Mouse (Mus musculus) mouse trophoblast stem cell (cell line): ENCODE measurements around the gene Paip2b.
"Not testable (repeated sequence)": the region's sequence is repeated elsewhere in the genome, so short reads cannot be mapped to it uniquely, and the experiment has no call there.

Source experiments
- in situ Hi-C, 2 experiments: fragments of 300-500 bp; cut with MseI, MboI; formaldehyde crosslinking; loops; 2 replicates in 1 of 2; 3 replicates in 1 of 2; pipeline ENCODE4 v1.15.1; 2025

The Paip2b gene

DNA sequence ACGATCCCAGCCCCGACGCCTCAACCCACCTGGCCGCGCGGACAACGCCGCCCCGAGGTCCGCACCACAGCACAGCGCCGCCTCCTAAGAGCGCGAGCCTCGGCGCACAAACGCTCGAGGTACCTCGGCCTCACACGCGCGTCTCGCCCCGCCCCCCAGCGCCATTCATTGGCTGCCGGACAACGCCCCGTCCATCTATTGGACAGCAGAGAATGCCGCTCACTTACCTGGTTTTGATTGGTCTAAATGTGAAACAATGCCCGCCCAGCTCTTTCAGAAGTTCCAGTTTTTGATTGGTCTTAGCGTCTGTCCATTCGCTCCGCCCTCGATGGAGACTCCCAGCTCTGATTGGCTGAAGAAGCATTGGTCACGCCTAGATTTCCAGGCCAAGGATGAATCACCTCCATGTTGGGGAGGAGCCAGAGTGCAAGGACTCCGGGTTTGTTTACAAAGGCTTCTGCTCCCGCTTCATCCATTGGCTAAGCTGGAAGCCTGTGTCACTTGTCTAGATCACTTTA lies at the start of gene Paip2b:
Paip2b (minus strand) TSS at position 136 of the 518 bp plus-strand sequence.
- in situ Hi-C loops = no loop called here

DNA sequence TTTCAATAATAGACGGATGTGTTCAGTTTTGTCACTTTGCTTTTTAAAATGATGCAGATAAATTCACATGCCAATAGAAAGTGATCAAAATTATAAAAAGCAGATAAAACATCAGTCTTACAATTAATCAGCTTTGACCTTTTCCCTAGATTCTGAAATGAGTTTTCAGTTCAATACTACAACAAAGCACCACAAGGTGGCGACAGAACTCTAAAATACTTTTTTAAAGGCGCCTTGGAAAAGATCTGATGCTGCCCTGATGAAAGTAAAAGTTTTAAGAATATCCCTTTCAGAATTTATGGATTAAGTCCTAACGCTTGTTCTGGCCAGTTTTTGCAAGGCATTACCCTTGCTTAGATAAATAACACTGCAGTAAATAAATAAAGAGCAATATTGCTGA lies 48.3 kb upstream of the Paip2b start:
- in situ Hi-C loops = loop anchor here in 1 of 2 experiments (5.0 kb wide), 1 partner anchor 32 kb away; no protein-coding TSS in a partner anchor

DNA sequence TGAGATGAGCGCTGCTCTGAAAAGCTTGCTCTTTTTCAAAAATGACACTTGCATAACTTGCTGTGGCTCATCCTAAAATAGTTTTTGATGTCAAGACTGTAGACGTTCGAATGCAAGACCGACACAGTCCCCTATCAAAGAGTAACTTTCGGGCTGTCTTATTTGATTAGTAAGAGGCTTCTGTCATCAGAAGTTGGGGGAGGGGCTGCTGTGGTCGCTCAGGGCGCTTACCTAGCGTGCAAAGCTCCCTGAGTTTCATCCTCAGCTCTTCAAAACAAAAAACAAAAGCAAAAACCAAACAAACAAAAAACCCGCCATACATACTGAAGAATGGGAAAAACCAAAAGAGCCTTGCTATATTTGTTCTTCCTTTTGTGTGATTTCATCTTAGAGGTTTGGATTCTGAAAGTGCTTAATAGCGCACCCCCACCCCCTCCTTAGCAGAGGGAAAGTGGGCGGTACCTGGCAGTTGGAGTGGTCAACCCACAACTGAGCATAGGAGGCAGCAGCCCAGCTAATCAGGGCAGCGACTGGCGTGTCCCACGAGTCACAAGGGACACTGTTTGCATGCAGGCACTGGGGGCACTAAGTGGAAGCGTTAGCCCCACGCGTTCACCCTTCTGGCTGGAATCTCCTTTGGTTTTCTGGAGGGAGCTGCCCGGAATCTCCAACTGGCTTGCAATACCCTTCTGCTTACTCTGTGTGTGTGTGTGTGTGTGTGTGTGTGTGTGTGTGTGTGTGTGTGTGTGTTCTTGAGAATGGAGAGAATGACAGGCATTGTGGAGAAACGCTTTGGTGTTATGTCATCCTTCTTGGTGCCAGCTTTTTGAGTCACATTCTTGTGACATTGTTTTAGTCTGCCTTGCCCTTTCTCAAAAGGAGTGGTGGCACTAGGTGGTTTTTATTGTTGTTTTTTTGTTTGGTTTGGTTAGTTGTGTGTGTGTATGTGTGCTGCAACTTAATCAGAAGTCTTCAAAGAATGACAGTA lies 36.4 kb upstream of the Paip2b start:
- in situ Hi-C loops = no loop called here

DNA sequence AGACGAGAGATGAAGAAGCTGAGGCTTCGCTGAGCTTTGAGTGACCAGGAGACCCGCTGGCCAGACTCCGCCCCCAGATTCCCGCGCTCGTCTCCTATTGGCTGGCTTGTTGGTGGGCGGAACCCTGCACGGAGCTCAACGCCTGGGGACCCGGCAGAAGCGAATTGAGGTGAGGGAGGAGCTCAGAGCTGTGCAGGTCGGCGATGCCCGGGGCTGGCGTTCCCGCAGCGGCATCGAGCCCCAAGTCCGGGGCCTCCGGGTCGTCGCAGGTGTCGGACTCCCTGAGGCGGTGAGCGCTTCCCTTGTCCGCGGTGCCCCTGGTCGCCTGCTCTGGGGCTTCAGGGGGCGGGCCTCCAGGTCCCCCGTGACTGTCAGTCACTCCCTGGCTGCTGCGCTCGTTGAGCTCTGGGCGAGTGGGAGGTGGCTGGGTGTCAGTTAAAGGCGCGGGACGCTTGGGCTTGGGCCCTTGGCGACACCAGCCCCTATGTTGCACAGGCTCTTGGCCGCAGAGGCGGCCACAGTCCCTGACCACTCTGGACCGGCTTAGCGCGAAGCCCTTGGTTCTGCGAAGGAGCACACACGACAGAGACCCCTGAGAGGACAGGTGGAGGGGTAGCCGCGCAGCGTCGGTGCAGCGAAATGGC lies 35.5 kb upstream of the Paip2b start, which contains the start of gene Zfp638:
Zfp638 (plus strand) TSS at position 156 of the 644 bp plus-strand sequence.
- in situ Hi-C loops = no loop called here

DNA sequence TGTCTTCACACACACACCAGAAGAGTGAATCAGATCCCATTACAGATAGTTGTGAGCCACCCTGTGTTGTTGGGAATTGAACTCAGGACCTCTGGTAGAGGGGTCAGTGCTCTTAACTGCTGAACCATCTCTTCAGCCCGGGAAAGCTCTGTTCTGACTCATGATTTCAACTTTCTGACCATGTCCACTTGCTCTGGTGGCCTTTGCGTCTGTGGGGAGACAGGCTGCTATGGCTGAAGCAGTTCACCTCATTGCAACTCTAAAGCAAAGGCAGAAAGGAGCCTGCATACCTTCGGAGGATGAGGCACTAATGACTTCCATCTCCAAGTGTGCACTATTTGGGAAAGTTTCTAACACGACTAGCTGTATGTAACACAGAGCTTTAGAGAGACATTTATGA lies 34.9 kb upstream of the Paip2b start:
- in situ Hi-C loops = no loop called here

DNA sequence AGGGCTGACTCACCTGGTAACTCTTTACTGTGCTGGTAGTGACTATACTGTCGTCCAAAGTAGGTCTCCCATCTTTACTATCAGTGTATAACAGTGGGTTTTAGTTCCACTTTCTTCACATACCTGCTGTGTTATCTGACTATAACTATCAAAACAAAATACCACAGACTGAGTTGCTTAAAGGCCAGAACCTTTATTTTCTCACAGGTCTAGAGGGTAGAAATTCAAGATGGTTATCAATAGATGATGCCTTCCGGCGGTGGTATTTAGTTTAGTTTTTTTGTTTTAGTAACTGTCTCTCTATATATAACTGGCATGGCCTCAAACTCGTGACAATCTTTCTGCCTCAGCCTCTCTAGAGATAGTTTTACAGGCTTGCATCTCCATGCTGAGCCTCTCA lies 32.0 kb upstream of the Paip2b start:
- in situ Hi-C loops = no loop called here

DNA sequence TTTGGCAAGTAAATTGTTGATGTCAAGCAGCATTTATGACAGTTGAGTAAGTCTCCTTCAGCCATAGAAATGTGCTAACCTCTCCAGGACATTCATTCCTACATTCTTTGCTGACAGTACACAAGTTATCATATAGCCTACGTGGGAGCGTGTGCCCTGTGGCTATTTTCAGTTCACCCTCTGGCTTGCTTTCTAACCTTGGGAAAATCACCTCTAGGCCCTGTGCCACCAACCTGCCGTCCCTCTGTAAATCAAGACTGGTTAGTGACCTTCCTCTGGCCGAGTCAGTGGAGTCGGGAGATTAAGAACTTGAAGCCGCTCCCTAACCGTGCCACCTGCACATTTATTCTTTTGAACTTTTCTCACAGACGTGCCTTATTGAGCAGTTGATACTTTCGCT lies 28.5 kb upstream of the Paip2b start:
- in situ Hi-C loops = no loop called here

DNA sequence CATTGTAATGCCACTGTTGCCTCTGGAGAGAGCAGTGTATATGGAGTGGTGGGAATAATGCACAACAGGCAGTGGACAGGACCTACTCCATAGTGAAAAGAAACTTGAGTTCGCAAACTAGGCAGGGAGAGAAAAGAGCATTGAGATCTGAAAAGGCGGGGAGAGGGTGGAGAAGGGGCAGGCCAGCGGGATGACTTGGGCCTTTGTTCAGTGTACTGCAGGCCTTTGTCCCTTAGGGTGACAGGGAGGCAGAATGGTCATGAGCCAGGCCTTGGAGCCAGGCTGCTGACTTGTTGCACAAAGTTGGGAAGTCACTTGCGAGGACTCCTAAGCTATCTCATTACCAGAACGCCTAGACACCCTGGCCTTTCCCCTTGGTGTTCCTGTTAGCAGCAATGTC lies 25.9 kb upstream of the Paip2b start:
- in situ Hi-C loops = no loop called here

DNA sequence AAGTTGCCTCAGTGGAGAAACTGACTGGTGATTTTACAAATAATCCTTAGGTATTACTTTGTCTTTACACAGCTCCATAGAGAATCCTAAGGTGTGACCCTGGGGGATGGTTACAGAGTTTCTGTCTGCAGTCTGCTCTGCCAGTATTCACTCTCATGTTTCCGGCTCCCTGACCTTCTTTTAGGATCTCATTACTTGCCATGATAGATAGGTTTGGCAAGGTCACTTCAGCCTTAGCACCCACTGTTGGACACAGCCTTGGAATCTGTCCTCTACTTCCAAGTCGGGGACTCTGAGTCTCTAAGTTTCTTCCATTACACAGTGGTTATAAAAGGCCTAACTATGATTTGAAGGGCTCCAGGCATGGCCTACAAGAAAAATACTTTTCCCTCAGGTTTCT lies 17.9 kb upstream of the Paip2b start:
- in situ Hi-C loops = no loop called here

DNA sequence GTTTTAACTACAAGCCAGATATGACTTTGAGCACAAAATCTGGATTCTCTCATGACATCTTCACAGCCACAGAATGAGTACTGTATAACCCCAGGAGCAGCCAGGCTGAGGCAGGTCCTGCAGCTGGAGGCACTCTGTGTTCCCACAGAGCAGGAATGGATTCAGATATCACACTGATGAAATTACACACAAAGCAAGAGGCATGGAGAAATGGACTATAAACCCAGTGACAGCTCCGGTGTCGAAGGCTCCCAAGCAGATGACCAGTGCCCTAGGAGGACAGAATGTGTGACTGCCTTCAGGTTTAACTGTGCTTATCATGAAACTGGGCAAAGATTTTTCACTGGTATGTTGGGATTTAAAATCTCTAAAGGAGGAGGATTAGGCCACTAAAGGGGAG lies 14.6 kb upstream of the Paip2b start:
- in situ Hi-C loops = no loop called here

DNA sequence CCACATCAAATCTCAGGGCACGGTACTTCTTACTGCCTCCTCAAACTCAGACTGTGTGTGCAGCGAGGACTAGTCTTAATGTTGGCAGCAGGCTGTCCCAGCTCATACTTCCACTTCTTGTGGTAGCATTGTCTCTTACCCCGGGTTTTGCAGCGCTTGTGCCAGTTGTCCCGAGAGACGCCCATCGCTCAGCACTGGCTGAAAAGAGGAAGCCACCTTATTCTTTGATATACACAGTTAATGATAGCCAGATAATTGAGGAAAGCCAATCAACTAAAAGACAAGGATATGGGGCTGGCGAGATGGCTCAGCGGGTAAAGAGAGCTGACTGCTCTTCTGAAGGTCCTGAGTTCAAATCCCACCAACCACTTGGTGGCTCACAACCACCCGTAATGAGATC lies 13.4 kb upstream of the Paip2b start:
- in situ Hi-C loops = no loop called here

DNA sequence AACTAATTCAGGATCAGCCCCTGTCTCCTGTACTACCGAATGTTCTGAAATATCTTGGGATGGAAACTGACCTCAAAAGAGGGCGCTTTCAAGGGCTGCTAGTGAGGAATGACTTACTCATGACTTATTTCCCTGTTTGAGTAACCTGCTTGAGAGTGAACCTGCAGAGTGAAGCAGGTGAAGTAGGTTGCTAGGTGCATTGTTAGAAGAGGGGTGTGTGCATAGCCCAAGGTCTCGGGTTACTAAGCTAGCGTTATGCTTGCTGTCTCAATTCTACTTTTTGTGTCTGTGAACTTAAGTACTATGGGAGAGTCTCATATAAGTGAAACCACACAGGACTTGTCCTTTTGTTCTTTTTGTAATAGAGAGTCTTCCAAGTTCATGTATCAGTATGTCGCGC lies 8.5 kb upstream of the Paip2b start:
- in situ Hi-C loops = no loop called here

DNA sequence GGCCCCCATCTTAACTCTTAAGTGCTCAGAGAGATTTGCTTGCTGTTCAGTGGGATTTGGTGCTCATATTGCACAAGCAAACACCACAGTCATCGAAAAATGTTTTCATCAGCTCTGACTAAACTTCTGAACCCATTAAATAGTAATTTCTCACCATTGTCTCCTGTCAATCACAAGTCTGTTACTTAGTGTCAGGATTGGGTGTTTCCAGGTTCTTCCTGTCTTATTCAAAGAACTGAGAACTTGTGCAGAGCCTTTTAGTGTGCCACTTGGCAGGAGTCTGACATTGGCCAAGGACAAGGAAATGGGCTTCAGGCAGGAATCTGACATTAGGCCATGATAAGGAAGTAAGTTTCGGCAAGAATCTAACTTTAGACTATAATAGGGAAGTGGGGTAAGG lies 6.5 kb upstream of the Paip2b start:
- in situ Hi-C loops = no loop called here

DNA sequence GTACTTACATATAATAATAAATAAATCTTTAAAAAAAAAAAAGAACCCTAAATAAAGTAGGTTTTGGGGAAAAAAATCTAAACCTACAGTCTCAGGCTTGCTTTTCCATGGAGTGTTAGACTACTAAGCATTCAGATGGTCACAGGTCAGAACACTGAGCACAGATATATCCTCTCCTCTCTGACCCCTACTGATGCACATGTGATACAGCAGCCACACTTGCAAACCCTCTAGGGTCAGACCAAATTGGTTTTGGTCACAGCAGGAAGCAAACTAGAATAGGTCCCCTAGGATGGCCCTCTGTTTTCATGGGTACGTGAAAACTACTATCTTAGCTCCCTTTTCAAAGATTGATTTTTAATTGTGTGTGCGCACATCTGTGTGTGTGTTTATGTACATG lies 5.3 kb upstream of the Paip2b start:
- in situ Hi-C loops = no loop called here

DNA sequence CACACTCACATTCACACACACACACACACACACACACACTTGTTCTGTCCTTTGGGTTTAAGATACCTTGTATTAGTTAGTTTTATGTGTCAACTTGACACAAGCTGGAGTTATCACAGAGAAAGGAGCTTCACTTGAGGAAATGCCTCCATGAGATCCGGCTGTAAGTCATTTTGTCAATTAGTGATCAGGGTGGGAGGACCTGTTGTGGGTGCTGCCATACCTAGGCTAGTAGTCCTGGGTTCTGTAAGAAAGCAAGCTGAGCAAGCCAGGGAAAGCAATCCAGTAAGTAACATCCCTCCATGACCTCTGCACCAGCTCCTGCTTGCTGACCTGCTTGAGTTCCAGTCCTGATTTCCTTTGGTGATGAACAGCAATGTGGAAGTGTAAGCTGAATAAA lies 852 bp upstream of the Paip2b start:
- in situ Hi-C loops = not testable (repeated sequence)

DNA sequence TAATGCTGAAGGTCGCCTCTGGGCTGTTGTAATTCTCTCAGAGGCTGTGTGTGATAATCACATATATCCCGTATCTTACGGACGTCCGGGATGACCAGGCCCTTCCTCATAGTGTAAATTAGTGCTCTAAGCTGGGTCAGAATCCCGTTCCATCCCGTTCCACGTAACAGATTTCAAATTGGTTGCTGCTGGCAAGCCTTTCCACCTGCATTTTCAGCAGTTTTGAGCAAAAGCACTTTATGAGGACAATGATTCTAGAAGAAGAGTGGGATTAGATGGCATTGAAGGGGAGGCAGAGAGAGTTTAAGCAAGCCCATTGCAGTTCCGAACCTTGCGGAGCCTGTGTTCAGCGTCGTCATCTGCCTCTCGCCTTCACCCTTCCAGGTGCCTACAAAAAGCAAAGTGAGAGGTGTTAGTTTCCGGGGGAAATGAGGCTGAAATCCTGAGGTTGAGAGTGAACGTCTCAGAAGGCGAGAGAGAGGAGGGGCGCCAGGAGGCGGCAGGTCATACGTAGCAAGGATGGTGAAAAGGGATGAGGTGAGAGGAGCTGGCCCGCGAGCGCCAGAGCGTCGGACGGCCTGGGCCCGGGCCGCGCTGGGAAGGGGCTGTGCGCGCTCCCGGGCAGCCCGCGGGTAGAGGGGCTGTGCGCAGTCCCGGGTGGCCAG lies 468 bp downstream of the Paip2b start:
- in situ Hi-C loops = no loop called here

DNA sequence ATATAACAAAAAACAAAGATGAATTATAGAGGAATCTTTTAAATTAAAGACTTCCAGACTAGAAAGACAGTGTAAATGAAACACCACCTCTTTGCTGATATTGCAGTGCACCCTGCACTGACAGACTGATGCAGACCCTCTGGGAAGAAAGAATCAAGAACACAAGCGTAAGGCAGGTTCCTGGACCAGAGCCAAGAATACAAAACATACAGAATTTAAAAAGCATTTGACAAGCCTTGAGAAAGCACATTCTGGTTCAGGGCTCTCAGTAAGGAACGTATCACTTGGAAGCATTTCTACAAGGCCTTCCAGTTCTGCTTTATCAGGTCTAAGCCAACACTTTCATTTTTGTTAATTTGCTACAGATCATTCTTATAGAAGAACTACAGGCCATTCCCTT lies 9.7 kb downstream of the Paip2b start:
- in situ Hi-C loops = no loop called here

DNA sequence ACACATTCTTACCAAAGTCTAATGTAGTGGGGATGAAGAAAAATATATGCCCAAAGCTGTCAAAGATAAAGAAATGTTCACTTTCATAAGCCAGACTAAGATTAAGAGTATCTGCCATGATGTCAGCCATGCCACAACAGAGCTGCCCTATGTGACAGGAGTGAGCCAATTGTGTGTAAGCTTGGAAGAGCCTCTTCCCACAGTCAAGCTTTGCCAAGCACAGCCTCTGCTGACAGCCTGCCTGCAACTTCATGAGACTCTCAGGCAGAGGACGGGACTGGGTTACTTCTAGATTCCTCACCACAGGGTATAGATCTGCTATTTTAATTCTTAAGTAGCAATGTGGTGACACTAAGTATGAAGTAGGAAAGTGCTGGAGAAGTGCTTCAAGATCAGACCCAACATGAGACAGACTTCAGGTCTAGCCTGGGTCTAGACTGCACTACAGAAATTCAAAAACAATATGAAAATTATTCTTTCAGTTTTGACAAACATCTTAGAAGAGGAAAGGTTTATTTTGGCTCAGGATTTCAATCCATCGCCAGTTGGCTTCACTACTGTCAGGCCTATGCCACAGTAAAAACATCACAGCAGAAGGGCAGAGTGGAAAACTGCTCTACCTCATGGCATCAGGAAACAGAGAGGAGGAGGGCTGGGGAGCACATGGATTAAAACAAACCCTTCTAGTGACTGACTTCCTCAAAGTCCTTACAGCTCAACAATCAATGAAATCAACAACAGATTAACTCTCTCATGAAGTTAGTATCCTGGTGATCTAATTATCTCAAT lies 10.6 kb downstream of the Paip2b start:
- in situ Hi-C loops = no loop called here

DNA sequence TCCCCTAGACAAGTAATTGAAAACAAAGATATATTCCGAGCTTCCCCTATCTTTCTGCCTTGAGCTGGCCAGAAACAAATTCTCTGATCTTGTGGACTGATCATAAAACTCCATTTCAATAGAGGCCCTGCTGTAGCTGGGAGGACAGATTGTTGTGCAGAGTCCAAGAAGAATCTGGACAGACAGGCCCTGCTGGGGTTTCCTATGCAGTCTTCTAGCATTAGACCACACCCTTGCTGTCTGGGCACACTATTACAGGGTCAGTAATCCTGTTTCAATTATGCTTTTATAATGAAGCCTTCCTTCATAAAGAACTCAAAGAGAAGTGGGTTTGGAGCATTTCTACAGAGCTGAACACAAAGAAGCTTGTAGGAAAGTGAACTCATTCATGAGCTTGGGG lies 12.5 kb downstream of the Paip2b start:
- in situ Hi-C loops = no loop called here

DNA sequence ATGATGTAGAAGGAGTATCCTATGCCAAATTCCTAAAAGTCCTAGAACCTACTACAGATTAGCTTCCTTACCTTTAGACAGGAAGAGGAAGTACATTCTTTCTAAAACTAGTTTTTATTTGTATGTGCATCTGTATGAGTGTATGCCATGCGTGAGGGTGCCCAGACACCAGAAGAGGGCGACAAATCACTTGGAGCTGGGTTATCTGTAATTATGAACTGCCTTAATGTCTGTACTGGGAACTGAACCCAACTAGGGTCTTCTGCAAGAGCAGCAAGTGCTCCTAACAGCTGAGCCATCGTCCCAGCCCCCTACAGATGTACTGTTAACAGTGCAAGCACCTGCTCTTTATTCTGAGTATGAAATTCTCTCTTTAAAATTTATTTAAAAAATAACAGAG lies 15.7 kb downstream of the Paip2b start:
- in situ Hi-C loops = no loop called here

DNA sequence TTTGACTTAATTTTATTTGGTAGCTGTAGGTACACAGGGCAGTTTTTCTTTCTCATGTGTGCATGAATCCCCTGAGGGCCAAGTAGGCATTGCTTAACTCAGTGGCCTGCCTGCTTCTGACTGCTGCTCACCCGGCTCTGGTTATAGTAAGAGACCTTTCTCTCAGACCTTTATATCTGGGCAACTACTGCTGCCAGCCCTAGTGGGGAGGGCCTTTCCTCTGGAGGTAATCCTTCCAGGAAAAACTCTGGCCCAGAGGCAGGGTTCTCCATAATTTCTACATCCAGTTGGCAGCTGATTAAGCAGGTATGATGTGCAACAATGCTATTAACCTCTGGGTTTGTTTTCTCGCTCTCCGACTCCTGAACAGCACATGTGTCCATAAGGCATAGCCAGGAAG lies 28.7 kb downstream of the Paip2b start:
- in situ Hi-C loops = no loop called here
